Mouse (Mus musculus) kidney, postnatal 14 days (tissue): ENCODE data around the gene Morn3.

Experiments
- DNase-seq: peaks from one replicate; pipeline ENCODE4 v3.0.0; 2022; ENCODE audit warnings: mixed read lengths

Gene Morn3

DNA sequence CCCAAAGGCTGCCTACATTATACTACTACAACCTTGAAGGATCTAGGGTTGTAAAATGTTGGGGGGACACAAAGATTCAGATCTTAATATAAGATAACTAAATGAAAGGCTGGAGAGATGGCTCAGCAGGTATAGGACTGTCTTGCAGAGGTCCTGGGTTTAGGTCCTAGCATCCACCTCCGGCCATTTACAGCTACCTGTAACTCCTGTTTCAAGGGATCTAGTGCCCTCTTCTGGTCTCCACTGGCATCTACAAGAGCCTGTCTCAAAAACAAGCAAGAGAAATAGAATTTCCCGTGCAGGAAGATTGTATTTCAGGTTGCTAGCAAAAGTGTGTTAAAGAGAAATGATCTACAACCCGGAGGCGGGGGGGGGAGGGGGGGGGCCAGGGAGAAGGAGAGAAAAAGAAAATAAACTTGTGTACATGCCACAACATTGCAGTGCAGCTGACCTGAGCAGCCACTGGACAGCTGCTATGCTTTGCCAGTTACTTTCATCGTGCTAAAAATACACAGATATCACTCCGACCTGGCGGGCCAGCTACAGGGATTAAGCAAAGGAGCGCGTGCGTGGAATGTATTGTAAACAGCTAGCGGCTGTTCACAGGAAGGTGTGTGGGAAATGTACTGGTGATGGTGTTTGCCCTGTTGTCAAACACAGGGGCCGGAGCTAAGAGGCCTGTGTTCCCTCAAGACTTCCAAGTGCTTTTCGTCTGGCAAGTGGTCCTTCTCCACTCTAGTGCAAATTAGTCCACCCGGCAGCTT, 13.1 kb upstream of the Morn3 start:
- DNase-seq, result peak; percentile 69

DNA sequence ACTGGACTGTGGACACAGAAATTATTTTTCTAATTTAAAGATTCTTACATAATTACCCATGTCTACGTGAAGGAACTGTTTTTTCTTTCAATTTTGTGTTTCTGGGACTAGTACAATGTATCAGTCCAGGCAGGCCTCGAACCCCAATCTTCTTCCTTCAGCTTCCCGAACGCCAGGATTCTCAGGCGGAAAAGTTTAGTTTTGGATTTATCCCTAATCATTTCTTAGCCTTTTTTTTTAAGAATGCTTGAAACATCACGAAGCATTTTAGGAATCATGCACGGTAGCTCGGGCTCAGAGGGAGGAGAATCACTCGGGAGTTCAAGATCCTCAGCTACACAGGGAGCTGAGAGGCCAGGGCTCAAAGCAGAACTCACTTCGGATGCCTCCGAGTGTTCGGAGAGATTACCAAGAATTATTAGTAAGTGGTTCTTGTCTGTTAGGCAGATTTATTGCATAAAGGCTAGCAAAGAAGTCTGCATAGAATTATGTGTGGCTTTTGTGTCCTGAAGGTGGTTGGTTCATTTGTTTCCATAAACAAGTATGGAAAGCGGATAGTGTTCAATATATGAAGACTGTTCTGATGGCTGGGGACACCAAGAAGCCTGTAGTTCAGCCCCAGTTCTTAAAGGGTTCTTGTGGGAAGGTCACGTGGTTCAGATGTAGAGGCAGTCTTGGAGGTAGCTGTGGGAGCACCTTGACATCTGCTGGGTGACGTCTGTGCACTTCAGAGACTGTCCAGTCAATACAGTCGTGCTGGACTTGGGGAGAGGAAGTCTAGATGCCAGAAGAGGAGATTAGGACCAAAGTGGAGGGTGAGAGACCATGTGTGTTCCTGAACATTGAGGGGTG, 11.7 kb upstream of the Morn3 start:
- no peak for DNase-seq

DNA sequence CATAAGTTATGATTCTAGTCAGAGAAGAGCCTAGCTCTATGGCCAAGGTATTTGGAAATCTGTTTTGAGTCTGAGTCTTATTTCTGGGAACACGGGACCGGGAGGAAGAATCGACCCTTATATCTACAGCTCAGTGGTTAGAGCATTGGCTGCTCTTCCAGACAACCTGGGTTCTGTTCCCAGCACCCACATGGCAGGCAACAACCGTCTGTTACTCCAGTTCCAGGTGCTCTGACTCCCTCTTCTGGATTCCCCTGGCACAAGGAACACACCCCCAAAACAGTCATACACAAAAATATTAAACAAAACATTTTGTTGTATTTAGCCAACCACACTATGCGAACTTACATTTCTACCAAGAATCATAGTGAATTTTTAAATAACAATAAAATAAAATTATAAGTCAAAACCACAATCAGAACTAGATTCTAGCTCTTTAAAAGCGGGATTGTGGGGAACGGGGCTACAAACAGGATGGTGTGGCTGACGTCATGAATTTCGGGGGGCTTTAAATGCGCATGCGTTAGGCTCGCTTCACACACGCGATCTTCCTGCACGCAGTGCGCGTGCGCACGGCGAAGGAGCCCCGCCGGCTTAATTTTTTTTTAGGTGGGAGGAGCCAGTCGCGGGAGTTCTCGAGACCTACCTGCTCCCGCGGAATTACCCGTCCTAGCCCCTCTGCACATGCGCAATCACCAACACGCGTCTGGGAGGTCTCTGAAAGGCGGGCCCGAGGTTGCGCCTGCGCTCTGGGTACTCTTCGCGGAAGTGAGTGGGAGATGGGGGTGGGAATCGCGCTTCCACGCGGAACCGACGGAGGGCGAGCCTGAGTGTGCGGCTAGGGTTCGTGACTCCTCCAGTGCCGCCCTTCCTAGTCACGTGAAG, 10.8 kb upstream of the Morn3 start:
- peak; percentile 100 for DNase-seq

DNA sequence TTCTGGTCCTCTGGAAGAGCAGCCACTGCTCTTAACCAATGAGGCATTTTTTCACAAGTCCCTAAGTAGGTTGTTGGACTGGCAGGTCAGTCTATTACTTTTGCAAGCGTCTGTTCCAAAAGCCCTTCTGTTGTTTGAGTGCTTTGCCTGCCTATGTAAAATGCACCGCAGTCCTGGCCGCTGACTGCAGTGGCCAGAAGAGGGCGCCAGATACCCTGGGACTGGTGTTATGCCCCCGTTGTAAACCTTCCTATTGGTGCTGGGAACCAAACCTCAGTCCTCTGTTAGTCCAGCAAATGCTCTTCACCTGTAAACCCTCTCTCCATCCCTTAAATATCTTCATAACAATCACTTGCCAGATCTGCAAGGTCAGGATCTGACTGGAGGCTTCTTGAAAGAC, 4.9 kb upstream of the Morn3 start:
- DNase-seq, result no peak

DNA sequence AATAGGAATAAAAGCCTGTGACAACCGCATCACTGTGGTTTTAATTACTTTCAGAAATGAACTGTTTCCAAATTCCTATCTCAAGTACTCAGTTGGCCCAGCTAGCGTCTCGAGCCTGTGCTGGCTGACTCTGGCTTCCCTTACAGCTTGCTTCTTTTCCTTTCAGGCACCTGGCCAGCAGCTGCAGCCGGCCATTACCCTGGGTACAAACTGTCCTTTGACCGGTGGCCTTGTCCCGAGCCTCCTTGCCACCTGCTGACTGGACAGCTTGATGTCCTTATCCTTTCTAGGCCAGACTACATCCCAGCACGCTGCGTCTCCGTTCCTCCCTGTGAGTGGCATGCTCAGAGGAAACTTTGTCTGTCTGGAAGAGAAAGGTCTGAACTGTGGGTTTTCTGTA, 4.1 kb upstream of the Morn3 start:
- peak; percentile 72 for DNase-seq

DNA sequence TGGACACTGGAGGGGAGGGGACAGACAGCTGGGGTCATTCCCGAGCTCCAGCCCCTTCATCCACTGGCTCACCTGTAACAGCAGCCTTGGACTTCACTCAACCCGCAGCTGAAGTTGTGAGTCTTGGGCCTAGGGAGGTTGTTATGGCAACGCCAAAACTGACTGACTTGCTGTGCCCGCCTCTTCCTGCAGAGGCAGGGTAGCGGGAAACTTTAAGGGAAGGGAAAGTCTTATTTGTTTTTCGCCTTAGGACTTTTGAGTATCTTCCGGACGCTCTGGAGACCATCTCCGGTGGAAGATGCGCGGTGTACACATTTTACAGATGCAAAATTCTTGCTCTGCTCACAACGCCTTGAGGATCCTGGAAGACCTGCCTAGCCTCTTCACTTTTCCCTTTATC, 2.5 kb upstream of the Morn3 start:
- DNase-seq, result peak; percentile 64

DNA sequence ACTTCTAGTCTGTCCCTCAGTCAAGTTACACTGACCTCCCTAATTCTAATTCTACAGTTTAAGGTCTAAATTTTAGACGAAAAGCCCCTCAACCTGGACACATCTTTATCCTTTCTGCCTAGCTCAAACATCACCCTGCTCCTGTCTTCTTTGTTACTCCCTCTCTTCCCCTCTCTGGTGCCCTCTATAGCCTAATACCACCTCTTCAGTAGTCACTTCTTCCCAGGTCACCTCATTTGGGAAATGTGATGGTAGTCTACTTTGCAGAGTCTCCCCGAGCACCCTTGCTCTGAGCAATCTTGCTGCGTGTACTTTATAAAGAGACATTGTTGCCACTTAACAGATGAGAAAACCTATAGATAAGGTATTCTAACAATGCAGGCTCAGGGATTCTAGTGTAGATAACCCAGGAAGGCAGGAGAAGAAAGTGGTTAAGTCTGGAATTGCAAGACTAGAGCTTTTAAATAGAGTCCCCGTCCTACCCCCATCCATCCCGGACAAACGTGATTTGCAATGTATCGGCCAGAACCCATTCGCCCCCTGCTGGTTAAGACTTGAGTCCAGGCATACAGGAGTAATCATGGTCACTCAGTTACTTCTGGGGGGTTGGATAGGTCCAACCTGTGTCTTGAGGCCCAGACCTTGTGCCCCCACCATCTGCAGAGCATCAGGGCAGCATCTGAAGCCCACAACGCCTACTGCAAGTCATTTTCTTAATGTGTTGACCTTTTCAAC, 1.1 kb downstream of the Morn3 start:
- DNase-seq, result peak; percentile 84

DNA sequence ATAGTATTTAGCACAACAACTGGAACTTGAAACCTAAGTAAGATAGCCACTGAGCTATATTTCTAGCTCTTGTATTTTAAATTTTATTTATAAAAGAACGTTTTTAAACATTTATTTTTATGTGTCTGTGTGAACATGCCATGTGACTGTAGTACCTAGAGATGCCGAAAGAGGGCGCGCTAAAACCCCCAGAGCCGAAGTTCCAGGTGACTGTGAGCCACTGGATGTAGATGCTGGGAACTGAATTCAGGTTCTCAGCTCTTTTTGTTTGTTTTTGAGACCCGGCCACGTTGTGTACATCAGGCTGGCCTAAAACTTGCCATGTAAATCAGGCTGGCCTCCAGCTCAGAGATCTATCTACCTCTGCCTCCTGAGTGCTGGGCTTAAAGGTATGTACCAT, 3.0 kb downstream of the Morn3 start:
- no peak for DNase-seq

DNA sequence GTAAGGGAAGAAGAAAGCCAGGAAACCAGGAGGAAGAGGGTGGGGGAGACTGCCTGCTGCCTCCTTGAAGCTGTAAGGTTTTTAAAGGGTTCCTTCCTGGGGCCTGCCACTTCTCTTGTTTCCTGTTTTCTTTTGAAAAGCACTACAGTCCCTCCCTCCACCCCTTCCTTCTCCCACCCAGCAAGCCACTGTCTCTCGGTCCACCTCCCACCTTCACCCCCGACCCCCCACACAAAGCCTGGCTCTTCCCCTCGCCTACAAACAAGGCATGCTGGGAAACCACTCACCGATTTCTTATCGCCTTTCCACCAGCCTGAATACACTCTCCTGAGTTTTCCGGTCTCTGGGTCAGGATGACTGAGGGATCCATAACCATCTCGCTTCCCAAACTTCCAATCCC, 6.0 kb downstream of the Morn3 start:
- DNase-seq, result no peak

DNA sequence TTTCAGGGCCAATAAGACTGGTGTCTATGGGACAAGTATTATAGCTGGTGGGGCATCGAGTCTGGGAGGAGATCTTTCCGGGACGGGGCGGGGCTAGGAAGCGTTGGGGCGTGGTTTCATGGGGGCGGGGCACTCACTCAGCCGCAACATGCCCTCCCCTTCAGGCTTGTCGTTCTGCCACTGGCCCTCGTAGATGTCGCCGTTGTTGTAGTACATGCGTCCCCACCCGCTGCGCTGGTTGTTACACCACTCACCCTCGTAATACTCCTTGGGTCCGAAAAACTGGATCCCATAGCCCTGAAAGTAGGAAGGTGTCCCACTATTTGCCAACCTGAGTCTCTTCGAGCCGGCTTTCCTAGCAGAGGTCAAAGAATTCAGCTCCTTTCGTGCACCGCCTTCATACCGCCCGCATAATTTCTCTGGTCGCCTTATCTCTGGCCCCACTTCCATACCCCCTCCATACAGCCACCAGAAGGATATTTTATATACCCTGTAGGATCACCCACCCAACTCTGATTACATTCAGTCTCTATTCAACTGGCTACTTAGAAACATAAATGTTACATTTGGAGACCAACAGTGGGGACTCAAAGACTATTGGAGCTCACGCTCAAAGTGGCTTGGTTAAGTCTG, 7.6 kb downstream of the Morn3 start:
- peak; percentile 89 for DNase-seq

DNA sequence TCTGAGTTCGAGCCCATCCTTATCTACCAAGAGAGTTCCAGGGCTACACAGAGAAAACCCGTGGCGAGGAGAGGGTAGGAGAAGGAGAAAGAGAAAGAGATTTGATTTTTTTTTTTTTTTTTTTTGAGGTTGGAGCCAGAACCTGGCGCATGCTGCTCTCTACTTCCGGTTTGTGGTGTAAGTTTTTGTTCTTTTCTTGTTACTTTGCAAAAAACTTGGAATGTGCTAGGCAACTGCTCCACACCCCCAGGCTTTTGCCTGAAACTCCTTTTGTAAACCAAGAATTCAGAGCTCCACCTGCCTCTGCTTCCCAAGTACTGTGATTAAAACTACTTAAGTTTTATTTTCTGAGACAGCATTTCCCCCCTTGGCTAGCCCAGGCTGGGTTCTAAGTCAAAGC, 8.7 kb downstream of the Morn3 start:
- no peak for DNase-seq

DNA sequence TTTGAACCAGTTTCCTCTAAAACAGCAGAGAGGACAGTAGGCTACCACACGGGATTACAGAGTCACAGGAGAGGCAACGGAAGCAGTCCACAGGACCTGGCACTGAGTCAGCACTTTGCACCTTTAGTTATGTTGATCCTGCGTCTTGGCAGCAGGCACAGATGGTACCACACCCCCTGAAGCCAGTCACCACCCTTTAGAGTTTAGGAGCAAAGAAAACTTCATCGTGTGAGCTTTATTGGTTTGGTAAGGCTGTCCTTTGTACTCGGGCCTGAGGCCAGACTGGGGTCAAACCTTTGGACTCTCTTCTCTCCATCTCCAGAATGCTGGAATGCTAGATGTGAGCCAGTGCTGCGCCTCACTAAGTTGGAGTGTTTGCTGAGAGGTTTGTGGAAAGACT, 11.3 kb downstream of the Morn3 start:
- peak; percentile 86 for DNase-seq

DNA sequence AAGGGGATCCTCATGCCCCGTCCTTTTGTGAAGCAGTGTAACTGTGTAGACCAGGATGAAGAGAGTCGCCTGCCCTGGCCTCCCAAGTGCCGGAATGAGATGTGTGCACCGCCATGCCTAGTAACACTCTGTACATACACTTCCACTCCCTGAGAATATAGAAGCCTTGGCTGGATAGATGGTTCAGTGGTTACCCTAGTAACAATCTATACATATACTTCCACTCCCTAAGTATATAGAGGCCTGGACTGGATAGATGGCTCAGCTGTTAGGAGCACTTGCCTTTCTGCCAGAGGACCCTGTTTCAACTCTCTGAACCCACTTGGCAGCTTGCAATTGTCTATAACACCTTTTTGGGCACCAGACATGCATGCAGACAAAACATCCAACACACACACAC, 11.7 kb downstream of the Morn3 start:
- no peak for DNase-seq

DNA sequence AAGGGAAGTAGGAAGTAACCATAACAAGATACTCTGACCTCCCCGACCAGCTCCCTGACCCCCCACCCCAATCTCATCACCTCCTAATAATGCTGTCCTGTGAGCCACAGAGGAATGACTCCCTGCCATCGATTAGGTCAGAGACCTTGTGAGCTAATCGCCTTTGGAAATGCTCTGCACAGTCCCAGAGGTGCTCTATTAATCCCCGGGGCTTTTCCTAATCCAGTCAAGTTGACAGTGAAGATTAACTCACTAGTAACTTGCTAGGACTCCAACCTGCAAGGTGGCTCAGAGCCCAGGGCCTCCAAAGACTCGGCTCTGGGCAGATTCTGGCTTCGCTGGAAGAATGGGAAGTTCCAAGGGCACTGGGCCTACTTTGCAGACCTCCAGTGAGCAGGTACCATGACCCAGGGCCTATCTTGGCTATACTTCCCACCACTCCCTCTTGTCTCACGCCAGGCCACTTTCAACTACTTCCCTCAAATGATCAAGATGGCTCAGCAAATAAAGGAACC, 13.1 kb downstream of the Morn3 start:
- DNase-seq, result no peak

DNA sequence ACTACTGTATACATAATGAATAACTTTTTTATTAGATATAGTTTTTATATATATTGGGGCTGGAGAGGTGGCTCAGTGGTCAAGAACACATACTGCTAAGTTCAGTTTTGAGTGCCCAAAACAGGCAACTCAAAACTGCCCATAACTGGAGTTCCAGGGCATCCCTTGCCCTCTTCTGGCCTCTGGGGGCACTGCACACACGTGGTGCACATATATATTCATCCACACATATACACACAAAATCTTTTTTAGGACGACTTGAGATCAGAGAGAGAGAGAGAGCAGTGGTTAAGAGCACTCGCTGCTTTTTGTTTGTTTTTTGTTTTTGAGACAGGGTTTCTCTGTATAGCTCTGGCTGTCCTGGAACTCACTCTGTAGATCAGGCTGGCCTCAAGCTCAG, 15.5 kb downstream of the Morn3 start:
- DNase-seq, result no peak

DNA sequence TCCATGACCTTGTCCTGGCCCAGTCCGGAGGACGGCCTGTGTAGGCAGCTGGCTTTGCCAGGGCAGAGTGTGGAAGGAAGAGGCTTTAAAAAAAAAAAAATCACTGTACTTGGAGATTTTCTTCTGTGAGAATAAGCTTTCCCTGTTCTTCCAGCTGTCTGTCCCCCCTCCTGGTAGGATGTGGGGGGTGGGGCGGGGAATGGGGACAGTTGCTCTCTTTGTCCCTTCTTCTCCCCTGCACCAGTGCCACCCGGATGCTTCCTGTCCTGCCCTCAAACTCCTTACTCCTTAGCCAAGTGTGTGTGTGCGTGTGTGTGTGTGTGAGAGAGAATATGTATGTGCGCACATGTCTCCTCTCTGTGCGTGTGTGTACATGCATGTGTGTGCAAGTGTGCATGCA, 17.1 kb downstream of the Morn3 start:
- no peak for DNase-seq

DNA sequence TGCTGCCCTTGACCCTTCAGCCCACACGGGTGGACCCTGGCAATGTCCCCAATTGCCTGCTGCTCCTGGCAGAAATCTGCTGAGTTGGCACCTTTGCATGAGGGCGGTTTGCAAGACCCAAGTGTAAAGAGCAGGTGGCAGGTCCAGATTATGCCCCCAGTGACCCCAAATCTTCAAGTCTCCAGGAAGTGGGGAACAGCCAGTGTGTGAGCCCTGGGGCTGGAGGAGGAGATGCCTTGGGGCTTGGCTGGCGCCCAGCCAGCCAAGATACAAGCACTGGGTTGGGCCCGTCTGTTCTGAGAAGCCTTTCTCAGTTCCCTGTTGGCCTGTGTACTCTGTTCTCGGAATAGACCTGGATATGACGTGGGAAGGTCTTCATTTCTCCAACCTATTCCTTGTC, 19.4 kb downstream of the Morn3 start:
- DNase-seq, result peak; percentile 48

DNA sequence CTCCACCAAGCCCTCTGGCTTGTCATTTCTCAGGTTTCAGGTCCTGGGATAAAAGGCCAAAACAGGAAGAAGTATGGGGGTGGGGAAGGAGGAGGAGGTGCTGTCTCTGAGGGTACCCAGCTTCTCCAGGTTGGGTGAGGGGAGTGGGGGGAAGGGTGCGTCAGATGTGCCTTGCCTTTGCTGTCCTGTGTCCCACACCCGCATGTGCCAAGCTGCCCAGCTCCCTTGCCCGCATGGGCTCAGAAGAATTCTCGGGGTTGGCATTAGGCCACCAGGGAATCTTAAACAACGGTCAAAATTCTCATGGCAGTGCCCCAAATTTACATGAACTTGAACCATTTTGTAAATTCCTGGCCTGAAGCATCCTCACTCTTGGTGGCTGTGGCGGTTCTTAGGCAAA, 20.4 kb downstream of the Morn3 start:
- DNase-seq, result peak; percentile 61

DNA sequence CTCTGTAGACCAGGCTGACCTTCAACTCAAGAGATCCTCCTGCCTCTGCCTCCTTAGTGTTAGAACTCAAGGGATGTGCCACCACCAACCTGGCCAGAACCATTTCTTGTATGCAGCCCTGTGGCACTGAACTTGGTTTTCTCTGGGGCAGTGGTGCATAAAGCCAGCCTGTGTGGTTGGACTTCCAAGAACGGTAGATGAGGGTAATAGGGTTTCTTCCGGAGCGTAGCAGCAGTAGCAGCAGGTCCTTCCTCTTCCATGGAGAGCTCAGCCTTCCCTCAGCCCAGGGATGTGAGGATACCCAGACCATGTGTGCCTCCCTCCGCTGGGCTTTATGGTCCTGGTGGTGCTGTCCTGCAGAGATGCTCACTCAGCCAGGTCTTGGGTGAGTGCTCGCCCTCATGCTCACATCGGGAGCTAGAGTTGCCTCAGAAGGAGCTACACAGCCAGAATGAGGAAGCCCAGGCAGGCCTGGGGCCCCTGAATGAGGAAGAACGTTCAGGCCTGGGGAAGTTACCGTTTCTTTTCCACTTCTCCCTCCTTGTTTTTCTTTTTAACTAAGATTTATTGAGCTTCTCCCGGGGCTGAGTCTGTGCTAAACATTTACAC, 21.7 kb downstream of the Morn3 start:
- DNase-seq, result no peak

DNA sequence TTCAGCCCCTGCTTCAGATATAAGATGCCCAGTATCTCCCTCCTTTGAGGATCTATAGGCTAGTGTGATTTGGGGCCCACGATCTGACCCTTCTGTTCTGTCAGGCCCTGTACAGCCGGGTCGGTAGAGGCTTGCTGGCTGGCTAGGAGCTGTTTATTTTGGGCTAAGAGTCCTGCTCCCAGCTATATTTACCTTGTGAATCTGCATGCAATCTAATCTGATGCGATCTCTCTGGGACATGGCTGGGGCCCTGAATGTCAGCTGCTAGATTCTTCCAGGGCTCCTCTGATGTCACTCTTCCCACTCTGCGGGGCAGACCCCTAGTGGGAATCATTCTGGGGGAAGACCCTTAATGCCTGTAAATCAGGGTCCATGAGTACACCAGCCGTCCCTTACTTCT, 22.5 kb downstream of the Morn3 start:
- DNase-seq, result no peak

DNA sequence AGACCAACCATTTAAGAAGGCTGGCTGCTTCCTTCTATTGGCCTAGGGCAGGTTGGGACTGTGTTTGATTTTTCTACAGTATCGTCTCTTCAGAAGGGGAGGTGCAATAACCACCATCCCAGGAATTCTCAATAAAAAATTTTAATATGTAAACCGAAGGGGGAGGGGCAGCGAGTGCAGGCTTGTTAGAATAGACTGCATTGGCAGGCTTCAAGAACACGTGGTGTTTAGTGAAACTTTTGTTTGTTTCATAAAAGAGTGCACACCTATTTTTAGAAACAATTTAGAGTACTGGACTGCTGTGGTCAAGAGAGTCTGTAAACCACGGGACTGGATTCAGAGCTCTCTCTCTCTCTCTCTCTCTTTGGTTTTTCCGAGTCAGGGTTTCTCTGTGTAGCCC, 23.8 kb downstream of the Morn3 start:
- no peak for DNase-seq
